Mouse (Mus musculus): ENCODE measurements at regions not wholly inside any gene's neighbourhood (a gene's known extent, or its start where the extent isn't known, plus 50 kb on each side); places are given as distances from the start of the nearest gene placed in this dataset.

DNA sequence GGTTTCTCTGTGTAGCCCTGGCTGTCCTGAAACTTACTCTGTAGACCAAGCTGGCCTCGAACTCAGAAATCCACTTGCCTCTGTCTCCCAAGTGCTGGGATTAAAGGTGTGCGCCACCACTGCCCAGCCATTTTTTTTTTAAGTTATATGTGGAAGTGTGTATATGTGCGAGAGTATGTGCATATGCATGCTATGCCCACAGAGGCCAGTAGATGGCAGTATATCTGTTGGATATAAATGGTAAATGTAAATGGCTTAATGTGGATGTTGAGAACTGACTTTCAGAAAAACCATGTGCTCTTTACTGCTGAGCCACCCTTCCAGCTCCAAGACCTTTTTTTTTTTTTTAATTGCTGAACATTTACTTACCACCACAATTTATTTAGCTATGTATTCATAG lies 400.2 kb upstream of the Pdzrn3 start:
- H3K4me3 ChIP-seq (replicated peaks; ENCODE audit: low read length) = no peak overlapping the region
- no peak overlapping the region for H3K27ac ChIP-seq (replicated peaks; ENCODE audit: low read depth, low read length)
- H3K9ac ChIP-seq (ENCODE audit: low read depth, low read length, severe bottlenecking) = no peak overlapping the region
- no peaks in the 10 kb centered on the region for H3K36me3 ChIP-seq (ENCODE audit: control insufficient read depth, insufficient read depth, low read length)
- H3K4me1 ChIP-seq (ENCODE audit: control insufficient read depth, insufficient read depth, low read length) = no peaks in the 10 kb centered on the region
- H3K4me2 ChIP-seq (replicated peaks; ENCODE audit: low read depth, low read length, severe bottlenecking) = no peak overlapping the region
- DNase-seq (ENCODE audit: low spot score) = no peak
- 95% methylated on average over 3 of the region's 3 CpGs for WGBS
- TF ChIP-seq POLR2A (IDR thresholded peaks at IDR 0.05; ENCODE audit: borderline replicate concordance, extremely low read depth, insufficient read depth, insufficient read length) = no peak
- no peaks in the 10 kb centered on the region for H3K27me3 ChIP-seq (ENCODE audit: control insufficient read depth, insufficient read depth, low read length)
- no peak for ATAC-seq (ENCODE audit: low FRiP score, low read depth)
- H3K9me3 ChIP-seq (ENCODE audit: control insufficient read depth, low read length) = no peaks in the 10 kb centered on the region; the same call in 1 of the 2 replicates

DNA sequence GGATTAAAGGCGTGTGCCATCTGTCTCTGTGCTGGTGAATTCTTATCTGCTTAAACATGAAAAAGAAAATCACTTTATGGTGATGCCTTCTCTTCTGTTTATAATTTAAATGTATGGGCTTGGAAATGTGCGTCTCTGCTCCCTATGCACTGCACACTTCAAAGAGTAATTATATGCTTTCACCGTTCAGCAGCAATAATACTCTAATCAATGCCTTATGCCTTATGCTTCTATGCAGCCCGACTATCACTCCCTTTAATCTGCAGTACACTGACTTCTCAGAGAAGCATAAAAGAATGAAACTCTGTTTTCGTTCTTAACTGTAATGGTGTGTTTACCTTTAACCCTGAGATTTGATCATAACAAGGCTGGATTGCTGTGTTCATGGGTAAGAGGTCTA lies 395.5 kb upstream of the Pdzrn3 start:
- no peak for TF ChIP-seq POLR2A (IDR thresholded peaks at IDR 0.05; ENCODE audit: borderline replicate concordance, extremely low read depth, insufficient read depth, insufficient read length)
- ATAC-seq (ENCODE audit: low FRiP score, low read depth) = no peak

DNA sequence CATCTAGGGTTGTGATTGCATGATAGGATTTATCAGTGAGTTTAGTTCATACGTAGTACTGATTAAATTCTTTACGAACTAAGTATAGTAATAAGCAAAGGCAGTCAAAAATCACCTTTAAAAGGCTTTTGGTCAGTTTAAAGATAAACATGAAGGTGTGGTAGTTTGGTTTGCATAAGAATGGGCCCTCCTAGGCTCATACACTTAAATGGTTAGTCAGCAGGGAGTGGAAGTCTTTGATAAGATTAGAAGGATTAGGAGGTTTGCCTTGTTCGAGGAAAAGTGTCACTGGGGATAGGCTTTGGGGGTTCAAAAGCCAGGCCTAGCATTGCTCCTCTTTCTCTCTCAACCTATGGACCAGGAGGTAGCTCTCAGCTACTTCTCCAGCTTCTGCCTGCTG lies 357.4 kb upstream of the Pdzrn3 start:
- no peaks in the 10 kb centered on the region for H3K4me1 ChIP-seq (ENCODE audit: control insufficient read depth, insufficient read depth, low read length)
- no peak overlapping the region for H3K4me2 ChIP-seq (replicated peaks; ENCODE audit: low read depth, low read length, severe bottlenecking)
- no peaks in the 10 kb centered on the region for H3K36me3 ChIP-seq (ENCODE audit: control insufficient read depth, insufficient read depth, low read length)
- no peak overlapping the region for H3K4me3 ChIP-seq (replicated peaks; ENCODE audit: low read length)
- no peak overlapping the region for H3K9ac ChIP-seq (ENCODE audit: low read depth, low read length, severe bottlenecking)
- no peaks in the 10 kb centered on the region for H3K27me3 ChIP-seq (ENCODE audit: control insufficient read depth, insufficient read depth, low read length)
- TF ChIP-seq POLR2A (IDR thresholded peaks at IDR 0.05; ENCODE audit: borderline replicate concordance, extremely low read depth, insufficient read depth, insufficient read length) = no peak
- WGBS = 61% methylated on average over 3 of the region's 3 CpGs
- no peak overlapping the region for H3K27ac ChIP-seq (replicated peaks; ENCODE audit: low read depth, low read length)
- ATAC-seq (ENCODE audit: low FRiP score, low read depth) (no peak), DNase-seq (ENCODE audit: low spot score) (no peak)
- H3K9me3 ChIP-seq (ENCODE audit: control insufficient read depth, low read length) = no peaks in the 10 kb centered on the region

More for the DNA sequence above, 395.5 kb upstream of the Pdzrn3 start:
- Histone ChIP-seq H3K27me3 (ENCODE audit: control insufficient read depth, insufficient read depth, low read length) (no peaks in the 10 kb centered on the region), H3K9ac (ENCODE audit: low read depth, low read length, severe bottlenecking) (no peak overlapping the region), H3K4me1 (ENCODE audit: control insufficient read depth, insufficient read depth, low read length) (no peaks in the 10 kb centered on the region), H3K4me3 (replicated peaks; ENCODE audit: low read length) (no peak overlapping the region), H3K36me3 (ENCODE audit: control insufficient read depth, insufficient read depth, low read length) (no peaks in the 10 kb centered on the region), H3K27ac (replicated peaks; ENCODE audit: low read depth, low read length) (no peak overlapping the region), H3K9me3 (ENCODE audit: control insufficient read depth, low read length) (no peaks in the 10 kb centered on the region; the same call in 1 of the 2 replicates), H3K4me2 (replicated peaks; ENCODE audit: low read depth, low read length, severe bottlenecking) (no peak overlapping the region)
- 23% methylated on average over 5 of the region's 5 CpGs for WGBS
- DNase-seq (ENCODE audit: low spot score) = no peak

DNA sequence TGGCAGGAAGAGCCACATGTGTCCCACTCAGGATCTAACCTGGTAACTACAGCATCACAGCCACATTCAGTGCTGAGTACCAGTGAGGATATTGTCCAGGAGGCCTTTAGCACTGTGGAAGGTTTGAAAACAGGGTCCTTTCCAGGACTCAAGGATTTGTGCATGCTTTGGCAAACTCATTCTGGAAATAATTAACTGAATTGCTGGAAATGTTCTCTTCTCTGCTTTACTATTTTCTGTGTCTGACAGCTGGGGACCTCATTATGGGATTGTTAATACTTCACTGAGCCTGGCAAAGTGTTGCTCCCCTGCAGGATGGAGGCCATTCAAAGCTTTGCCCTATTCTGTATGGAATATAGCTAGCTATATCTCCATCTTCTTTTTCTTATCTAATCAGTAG lies 342.8 kb upstream of the Pdzrn3 start:
- ATAC-seq (ENCODE audit: low FRiP score, low read depth) = no peak
- no peak overlapping the region for H3K4me2 ChIP-seq (replicated peaks; ENCODE audit: low read depth, low read length, severe bottlenecking)
- H3K27ac ChIP-seq (replicated peaks; ENCODE audit: low read depth, low read length) = no peak overlapping the region
- TF ChIP-seq POLR2A (IDR thresholded peaks at IDR 0.05; ENCODE audit: borderline replicate concordance, extremely low read depth, insufficient read depth, insufficient read length) = no peak
- DNase-seq (ENCODE audit: low spot score) = no peak
- no peaks in the 10 kb centered on the region for H3K27me3 ChIP-seq (ENCODE audit: control insufficient read depth, insufficient read depth, low read length)
- no peak overlapping the region for H3K4me3 ChIP-seq (replicated peaks; ENCODE audit: low read length)
- no peaks in the 10 kb centered on the region for H3K4me1 ChIP-seq (ENCODE audit: control insufficient read depth, insufficient read depth, low read length)
- no peaks in the 10 kb centered on the region for H3K36me3 ChIP-seq (ENCODE audit: control insufficient read depth, insufficient read depth, low read length)
- H3K9me3 ChIP-seq (ENCODE audit: control insufficient read depth, low read length) = no peaks in the 10 kb centered on the region
- H3K9ac ChIP-seq (ENCODE audit: low read depth, low read length, severe bottlenecking) = no peak overlapping the region

DNA sequence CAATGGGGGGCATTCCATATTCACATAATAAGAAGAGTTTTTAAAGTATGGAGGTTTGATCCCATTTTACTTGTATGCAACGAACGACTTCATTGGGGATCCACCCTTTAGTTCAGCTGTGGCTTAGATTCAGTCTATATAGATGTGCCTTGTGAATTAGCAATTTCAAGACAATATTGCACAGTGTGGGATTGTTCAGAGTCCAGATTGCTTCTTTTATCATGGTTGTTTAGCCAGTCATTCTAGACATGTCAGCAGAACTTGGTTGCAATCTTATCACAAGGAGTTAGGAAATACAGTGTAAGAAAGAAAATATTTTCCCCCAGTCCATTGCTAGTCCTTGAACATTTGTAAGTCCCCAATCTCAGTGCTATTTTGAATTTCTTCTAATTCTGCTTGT lies 312.0 kb upstream of the Pdzrn3 start:
- Histone ChIP-seq H3K4me1 (ENCODE audit: control insufficient read depth, insufficient read depth, low read length) (no peaks in the 10 kb centered on the region), H3K27ac (replicated peaks; ENCODE audit: low read depth, low read length) (no peak overlapping the region), H3K36me3 (ENCODE audit: control insufficient read depth, insufficient read depth, low read length) (no peaks in the 10 kb centered on the region), H3K27me3 (ENCODE audit: control insufficient read depth, insufficient read depth, low read length) (no peaks in the 10 kb centered on the region), H3K9me3 (ENCODE audit: control insufficient read depth, low read length) (no peaks in the 10 kb centered on the region), H3K4me2 (replicated peaks; ENCODE audit: low read depth, low read length, severe bottlenecking) (no peak overlapping the region), H3K4me3 (replicated peaks; ENCODE audit: low read length) (no peak overlapping the region), H3K9ac (ENCODE audit: low read depth, low read length, severe bottlenecking) (no peak overlapping the region)
- no peak for ATAC-seq (ENCODE audit: low FRiP score, low read depth)
- no peak for DNase-seq (ENCODE audit: low spot score)
- 86% methylated on average over 2 of the region's 2 CpGs for WGBS
- no peak for TF ChIP-seq POLR2A (IDR thresholded peaks at IDR 0.05; ENCODE audit: borderline replicate concordance, extremely low read depth, insufficient read depth, insufficient read length)

DNA sequence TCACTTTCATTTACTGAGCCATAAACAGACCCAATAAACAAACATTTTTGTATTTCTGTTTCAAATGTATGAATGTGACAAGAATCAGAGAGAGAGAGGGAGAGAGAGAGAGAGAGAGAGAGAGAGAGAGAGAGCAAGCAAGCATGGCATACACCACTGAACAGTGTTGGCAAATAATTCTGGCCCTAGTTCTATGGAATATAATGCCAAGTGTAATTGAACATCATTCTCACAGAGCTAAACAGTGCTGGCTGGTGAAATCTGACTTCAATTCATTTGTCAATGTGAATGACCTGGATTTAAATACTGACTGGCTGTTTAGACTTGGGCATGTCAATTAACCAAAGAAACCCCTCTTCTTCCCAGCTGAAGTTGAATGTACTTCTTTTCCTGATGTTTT lies 308.9 kb upstream of the Pdzrn3 start:
- no peak overlapping the region for H3K4me3 ChIP-seq (replicated peaks; ENCODE audit: low read length)
- H3K9me3 ChIP-seq (ENCODE audit: control insufficient read depth, low read length) = no peaks in the 10 kb centered on the region
- no peaks in the 10 kb centered on the region for H3K27me3 ChIP-seq (ENCODE audit: control insufficient read depth, insufficient read depth, low read length)
- no peaks in the 10 kb centered on the region for H3K4me1 ChIP-seq (ENCODE audit: control insufficient read depth, insufficient read depth, low read length)
- H3K27ac ChIP-seq (replicated peaks; ENCODE audit: low read depth, low read length) = no peak overlapping the region
- DNase-seq (ENCODE audit: low spot score) (no peak), ATAC-seq (ENCODE audit: low FRiP score, low read depth) (no peak)
- H3K4me2 ChIP-seq (replicated peaks; ENCODE audit: low read depth, low read length, severe bottlenecking) = no peak overlapping the region
- H3K9ac ChIP-seq (ENCODE audit: low read depth, low read length, severe bottlenecking) = no peak overlapping the region
- TF ChIP-seq POLR2A (IDR thresholded peaks at IDR 0.05; ENCODE audit: borderline replicate concordance, extremely low read depth, insufficient read depth, insufficient read length) = no peak
- no peaks in the 10 kb centered on the region for H3K36me3 ChIP-seq (ENCODE audit: control insufficient read depth, insufficient read depth, low read length)
